Mouse (Mus musculus): ENCODE measurements around the gene Dntt.

The Dntt gene

DNA sequence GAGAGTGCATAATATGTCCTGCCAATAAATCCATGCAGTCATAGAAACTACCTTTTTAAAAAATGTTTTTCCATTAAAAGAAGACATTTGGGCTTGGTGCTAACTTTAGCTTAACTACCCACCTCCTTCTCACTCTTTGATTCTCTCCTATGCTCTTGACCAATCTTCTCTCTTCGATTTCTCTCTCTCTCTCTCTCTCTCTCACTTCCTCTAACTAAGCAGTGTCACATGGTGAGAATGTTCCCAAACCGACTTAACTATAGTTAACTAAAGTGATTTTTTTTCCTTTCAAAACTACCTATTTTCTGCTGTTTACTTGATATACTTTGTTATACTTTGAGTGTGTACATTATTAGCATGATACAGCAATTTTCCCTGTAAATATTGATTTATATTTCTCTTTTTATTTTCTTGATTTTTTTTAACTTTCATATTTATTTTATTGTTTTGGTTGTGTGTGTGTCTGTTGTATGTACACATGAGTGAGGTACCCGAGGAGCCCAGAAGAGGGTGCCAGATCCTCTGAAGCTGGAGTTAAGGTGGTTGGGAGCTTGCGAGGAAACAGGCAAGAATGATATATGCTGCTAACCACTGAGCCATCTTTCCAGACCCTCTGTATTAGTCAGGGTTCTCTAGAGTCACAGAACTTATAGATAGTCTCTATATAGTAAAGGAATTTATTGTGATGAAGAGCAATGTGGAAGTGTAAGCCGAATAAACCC is 20.2 kb upstream of the Dntt start:
- peak; percentile 28 for DNase-seq (ENCODE audit: low read depth, low spot score)

DNA sequence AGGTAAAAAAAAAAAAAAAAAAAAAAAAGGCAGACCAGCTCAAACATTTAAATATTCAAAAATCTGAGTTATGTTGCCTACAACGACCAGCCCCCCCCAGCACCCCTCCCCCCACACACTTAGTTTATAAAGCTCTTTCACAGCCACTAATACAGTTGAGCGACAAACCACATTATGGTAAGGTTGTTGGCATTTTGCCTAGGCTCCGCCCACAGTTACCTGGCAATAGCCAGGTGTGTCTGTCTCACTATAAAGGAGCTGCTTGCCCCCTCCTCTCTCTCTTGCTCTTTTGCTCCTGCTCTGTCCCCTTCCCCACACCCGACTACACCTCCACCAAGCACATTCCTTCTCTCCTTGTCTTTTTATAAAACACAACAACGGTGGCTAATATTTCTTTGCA is 17.4 kb upstream of the Dntt start:
- no peak for DNase-seq (ENCODE audit: low read depth, low spot score)

GRCm38 (mm10) chr19:41013591-41013990 is 15.5 kb upstream of the Dntt start:
- DNase-seq (ENCODE audit: low read depth, low spot score) = no peak

- DNase-seq (ENCODE audit: low read depth, low spot score) = no peak
Observed at GRCm38 (mm10) chr19:41014003-41014402, 15.1 kb upstream of the Dntt start.

DNA sequence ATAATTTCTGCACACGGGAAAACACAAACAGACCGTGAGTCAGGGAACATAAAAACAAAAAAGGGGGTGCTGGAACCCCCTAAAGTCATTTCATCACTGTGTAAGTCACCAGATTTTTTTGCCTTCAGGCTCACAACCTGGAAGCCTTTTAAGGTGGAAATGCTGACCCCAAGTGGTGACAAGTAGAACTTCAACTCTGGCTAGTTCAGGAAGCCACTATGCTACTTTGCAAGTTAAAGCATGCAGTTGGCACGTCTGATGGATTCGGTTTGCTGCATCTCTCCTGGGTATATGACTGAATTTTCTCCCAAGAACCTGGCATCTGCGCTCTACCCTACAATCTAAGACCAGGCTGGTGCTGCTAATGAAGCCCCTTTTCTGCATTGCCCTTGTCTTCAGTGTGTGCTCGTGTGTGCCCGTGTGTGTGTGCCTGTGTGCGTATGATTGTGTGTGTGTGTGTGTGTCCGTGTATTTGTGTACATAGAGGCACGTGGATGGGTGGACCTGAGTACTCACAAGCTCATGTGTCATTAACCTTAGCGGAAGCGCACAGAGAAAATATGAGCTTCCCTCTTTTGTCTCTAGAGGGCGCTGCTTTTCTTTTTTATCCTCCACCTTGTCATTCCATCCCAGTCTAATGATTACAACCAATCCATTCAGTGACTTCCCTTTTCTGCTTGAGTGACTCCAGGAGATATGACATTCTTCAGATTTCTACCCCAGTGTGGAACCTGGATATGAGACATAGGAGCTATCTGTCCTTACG is 12.9 kb upstream of the Dntt start:
- DNase-seq (ENCODE audit: low read depth, low spot score) = peak; percentile 87

DNA sequence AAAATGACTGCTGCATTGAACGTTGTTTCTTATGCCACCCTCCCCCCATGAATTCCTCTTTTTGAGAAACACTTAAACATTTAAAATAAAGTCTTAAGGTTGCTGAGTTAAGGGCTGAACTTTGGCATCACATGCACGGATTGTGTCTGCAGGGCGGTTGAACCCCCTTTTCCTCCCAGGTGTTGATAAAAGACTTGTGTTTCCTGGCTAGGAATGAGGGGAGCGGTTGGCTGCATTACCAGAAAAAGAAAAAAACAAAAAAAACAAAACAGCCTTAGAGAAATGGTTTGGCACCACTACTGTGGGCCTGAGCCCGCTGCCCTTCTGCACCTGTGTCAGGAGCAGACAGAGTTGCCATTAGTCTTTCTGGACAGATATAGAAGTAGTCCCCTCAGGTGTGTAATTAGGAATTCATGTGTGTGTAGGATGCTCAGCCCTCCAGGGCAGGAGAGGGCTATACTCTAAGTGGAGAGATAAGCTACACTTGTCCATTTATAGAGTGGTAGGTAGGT is 9.9 kb upstream of the Dntt start:
- DNase-seq (ENCODE audit: low read depth, low spot score) = no peak

DNA sequence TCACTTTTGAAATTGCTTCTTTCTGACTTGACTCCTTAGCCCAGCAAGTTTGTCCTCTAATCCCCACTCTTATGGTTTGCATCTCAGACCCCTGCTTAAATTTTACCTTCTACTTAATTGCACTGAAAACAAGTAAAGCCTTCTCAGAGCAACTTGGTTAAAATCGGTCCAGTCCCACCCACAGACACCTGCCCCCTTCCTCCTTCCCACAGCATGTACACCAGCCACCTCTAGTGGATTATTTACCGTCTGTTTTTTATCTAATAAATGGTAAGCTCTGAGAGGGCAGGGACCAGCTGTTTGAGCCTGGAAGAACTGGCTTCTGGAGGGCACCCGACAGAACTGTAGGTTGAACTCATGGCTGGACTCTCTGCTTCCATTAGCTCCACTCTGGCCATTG is 8.5 kb upstream of the Dntt start:
- no peak for DNase-seq (ENCODE audit: low read depth, low spot score)

DNA sequence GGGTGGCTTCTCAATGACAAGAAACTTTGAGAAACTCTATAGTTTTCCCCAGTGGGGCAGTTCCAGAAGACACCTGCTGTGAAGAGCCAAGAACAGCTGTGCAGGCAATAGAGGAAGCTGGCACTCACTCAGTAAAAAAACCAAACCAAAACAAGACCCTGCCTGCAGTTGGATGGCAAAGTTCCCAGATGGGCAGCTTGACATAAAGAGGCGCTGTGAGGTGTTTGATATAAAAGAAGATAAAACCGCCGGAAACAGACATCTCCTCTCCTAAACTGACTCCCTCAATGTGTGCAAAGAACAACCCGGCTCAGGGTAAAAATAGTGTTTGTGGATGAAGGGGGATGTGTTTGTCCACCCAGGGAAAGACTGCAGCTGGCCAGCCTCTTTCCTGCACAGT is 6.8 kb upstream of the Dntt start:
- no peak for DNase-seq (ENCODE audit: low read depth, low spot score)

GRCm38 (mm10) chr19:41026551-41026950 is 2.5 kb upstream of the Dntt start:
- DNase-seq (ENCODE audit: low read depth, low spot score) = peak; percentile 26

GRCm38 (mm10) chr19:41027024-41027423 is 2.1 kb upstream of the Dntt start:
- no peak for DNase-seq (ENCODE audit: low read depth, low spot score)

DNA sequence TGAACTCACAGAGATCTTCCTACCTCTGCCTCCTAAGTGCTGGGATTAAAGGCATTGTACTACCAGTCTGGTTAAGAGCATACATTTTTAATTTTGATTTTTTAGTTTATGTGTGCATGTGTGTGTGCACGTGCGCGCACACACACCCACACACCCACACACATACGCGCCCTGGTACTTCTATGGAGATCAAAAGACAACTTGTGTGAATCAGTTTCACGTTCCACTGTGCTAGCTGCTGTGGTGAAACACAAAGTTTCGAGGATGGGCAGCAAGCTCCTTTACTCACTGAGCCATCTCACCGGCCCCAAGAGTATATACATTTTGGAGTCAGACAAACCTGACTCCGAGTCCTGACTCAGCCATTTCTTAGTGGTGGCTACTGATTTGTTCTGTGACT is 1.5 kb upstream of the Dntt start:
- no peak for DNase-seq (ENCODE audit: low read depth, low spot score)

- DNase-seq (ENCODE audit: low read depth, low spot score) = no peak
Observed at GRCm38 (mm10) chr19:41030161-41030560, 1.1 kb downstream of the Dntt start.

DNA sequence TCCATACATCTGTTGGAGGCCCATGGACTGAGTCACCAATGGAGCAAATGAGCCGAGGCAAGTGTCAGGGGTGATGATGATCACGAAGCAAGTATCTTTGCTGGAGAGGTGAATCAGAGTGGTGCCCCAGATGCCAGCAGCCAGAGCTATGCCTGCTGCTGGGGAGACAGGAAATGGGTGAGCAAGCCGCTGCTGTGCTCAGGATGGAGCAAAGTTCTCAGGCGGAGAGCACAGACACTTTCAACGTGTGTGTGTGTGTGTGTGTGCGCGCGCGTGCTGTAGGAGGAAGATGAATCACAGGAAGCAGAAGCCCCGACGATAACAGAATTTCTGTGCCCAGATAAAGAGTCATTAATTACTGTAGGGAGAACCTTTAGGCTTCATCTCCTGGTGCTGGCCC is 1.9 kb downstream of the Dntt start:
- DNase-seq (ENCODE audit: low read depth, low spot score) = no peak

DNA sequence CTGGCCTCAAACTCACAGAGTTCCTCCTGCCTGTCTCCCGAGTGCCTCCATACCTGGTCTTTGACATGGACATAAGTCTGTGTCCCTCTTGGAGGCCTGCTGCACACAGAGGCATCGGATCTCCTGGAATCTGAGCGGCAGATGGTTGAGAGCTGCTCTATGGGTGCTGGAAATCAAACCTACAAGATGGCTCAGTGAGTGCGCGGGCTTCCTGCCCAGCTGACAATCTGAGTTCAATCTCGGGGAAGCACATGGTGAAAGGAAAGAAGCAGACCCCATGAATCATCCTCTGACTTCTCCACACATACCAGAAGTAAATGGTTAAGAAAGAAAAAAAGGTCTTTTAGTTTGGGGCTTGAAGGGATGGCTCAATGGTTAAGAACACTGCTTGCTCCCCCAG is 2.8 kb downstream of the Dntt start:
- no peak for DNase-seq (ENCODE audit: low read depth, low spot score)

GRCm38 (mm10) chr19:41035809-41036551 is 6.9 kb downstream of the Dntt start:
- DNase-seq (ENCODE audit: low read depth, low spot score) = no peak

DNA sequence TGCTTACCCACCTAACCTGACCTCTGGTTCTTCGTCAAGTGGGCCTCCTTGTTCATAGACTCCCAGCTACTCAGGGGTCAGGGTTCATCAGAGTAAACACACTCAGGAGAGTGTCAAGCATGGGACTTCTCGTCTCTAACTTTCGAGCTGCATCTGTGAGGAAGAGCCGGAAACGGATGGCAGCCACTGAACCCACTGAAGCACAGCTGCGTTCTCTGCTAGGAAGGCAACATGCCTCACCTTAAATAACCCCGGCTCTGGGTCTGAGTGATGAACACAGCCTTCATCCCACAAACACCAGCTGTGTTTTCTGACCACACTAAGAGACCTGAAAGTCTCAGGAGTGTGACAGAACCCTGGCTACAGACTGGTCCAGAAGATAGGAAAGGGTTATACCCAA is 10.0 kb downstream of the Dntt start:
- DNase-seq (ENCODE audit: low read depth, low spot score) = peak; percentile 35

GRCm38 (mm10) chr19:41045091-41045770 is 16.2 kb downstream of the Dntt start:
- no peak for DNase-seq (ENCODE audit: low read depth, low spot score)

GRCm38 (mm10) chr19:41047437-41048186 is 18.5 kb downstream of the Dntt start:
- DNase-seq (ENCODE audit: low read depth, low spot score) = no peak

- no peak for DNase-seq (ENCODE audit: low read depth, low spot score)
Observed at GRCm38 (mm10) chr19:41048187-41048559, 19.1 kb downstream of the Dntt start.

- DNase-seq (ENCODE audit: low read depth, low spot score) = no peak
Observed at GRCm38 (mm10) chr19:41051714-41052113, 22.6 kb downstream of the Dntt start.

DNA sequence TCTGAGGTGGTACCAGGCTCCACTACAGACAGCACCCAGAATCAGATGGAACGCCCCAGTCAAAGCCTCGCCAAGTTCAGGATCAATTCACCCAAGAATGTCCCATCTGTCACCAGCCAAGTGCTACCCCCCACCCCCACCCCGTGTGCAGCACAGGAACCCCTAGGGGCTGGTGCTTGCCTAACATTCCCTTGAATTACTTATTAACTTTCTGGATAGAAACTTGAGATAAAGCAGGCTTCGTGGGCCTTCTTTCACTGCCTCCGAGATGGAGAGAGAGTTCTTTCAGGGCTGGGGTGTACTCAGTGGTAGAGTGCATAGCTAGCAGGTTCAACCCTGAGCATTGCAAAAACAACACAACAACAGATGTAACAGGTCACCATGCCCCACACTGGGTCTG is 23.2 kb downstream of the Dntt start:
- DNase-seq (ENCODE audit: low read depth, low spot score) = no peak

All from A20 (cell line).